Mouse (Mus musculus) stomach, embryonic 16.5 days (tissue): Measurements from ENCODE around the gene Grik2. TPM values are rescaled to one million over a fixed set of nuclear protein-coding genes. Genes with fewer than 3 reads are reported as not detected.

Experiments
- ATAC-seq: fragments of 200-750 bp; cut with Nextera tagmentation; 2 replicates; pipeline ENCODE4 v1.8.0; 2017; ENCODE audit warnings: moderate number of reproducible peaks, moderate TSS enrichment; ENCODE audit not compliant: insufficient read depth, low FRiP score
- H3K27ac ChIP-seq: fragments of 300-500 bp; sonication (generic); 2 replicates; pipeline ENCODE4 v1.5.1; 2014; ENCODE audit warnings: low read length
- H3K27me3 ChIP-seq: fragments of 300-500 bp; sonication (generic); 2 replicates; pipeline ENCODE4 v1.6.1; 2014; ENCODE audit warnings: low read length, control low read depth, mixed read lengths; ENCODE audit not compliant: control insufficient read depth, insufficient read depth
- H3K36me3 ChIP-seq: fragments of 300-500 bp; sonication (generic); 2 replicates; pipeline ENCODE4 v1.6.1; 2014; ENCODE audit warnings: low read length; ENCODE audit not compliant: control insufficient read depth, insufficient read depth
- H3K4me1 ChIP-seq: fragments of 300-500 bp; sonication (generic); 2 replicates; pipeline ENCODE4 v1.6.1; 2014; ENCODE audit warnings: low read length, control low read depth, mixed read lengths; ENCODE audit not compliant: control insufficient read depth, insufficient read depth
- H3K4me2 ChIP-seq: fragments of 300-500 bp; sonication (generic); 2 replicates; pipeline ENCODE4 v1.6.1; 2014; ENCODE audit warnings: low read depth, low read length, mixed read lengths
- H3K4me3 ChIP-seq: fragments of 300-500 bp; sonication (generic); replicated peaks from 2 replicates; pipeline ENCODE4 v1.5.1; 2014; ENCODE audit warnings: mild to moderate bottlenecking, low read length
- H3K9ac ChIP-seq: fragments of 300-500 bp; sonication (generic); 2 replicates; pipeline ENCODE4 v1.6.1; 2014; ENCODE audit warnings: low read length
- H3K9me3 ChIP-seq: fragments of 300-500 bp; sonication (generic); replicated peaks from 2 replicates; pipeline ENCODE4 v1.6.1; 2016; ENCODE audit warnings: low read length, control low read depth; ENCODE audit not compliant: control insufficient read depth
- WGBS: fragments of 180-500 bp; shearing (Covaris S2); extraction: QIAGEN DNeasy Blood & Tissue Kit; methylation state at CpG from one replicate; pipeline ENCODE4 v1.1.7; 2014; 5-methylcytosine and 5-hydroxymethylcytosine counted together
- polyA plus RNA-seq: library from polyadenylated mRNA; unstranded; fragments of >200 nt; fragmentation: Nextera tagmentation; extraction: Ambion mirVana; gene quantifications from 2 replicates; pipeline ENCODE4 v1.2.1, GENCODE M21; 2015

Gene Grik2
- polyA plus RNA-seq, 1 experiment from 2014 or later = 6.5 TPM

GRCm38 (mm10) chr10:49573514-49573913 is 215.1 kb downstream of the Grik2 start:
- H3K9ac ChIP-seq = no peak overlapping the region
- H3K4me3 ChIP-seq = no peak overlapping the region
- H3K27ac ChIP-seq = no peak overlapping the region
- no peaks in the 10 kb centered on the region for H3K36me3 ChIP-seq
- no peak for ATAC-seq
- no peak overlapping the region for H3K4me2 ChIP-seq
- no peaks in the 10 kb centered on the region for H3K27me3 ChIP-seq
- no peaks in the 10 kb centered on the region for H3K9me3 ChIP-seq
- H3K4me1 ChIP-seq = no peaks in the 10 kb centered on the region
- 82% methylated on average over 7 of the region's 7 CpGs for WGBS

GRCm38 (mm10) chr10:49559872-49560407 is 228.6 kb downstream of the Grik2 start:
- Histone ChIP-seq H3K4me2 (no peak overlapping the region), H3K4me3 (no peak overlapping the region), H3K9ac (no peak overlapping the region), H3K4me1 (no peaks in the 10 kb centered on the region), H3K27ac (no peak overlapping the region), H3K9me3 (no peaks in the 10 kb centered on the region), H3K27me3 (no peaks in the 10 kb centered on the region), H3K36me3 (no peaks in the 10 kb centered on the region)
- no peak for ATAC-seq
- 71% methylated on average over 1 of the region's 1 CpGs for WGBS

- WGBS = 71% methylated on average over 1 of the region's 1 CpGs
- no peak overlapping the region for H3K9ac ChIP-seq
- H3K4me2 ChIP-seq = no peak overlapping the region
- H3K4me3 ChIP-seq = no peak overlapping the region
- no peaks in the 10 kb centered on the region for H3K4me1 ChIP-seq
- H3K27ac ChIP-seq = no peak overlapping the region
- ATAC-seq = no peak
- H3K36me3 ChIP-seq = no peaks in the 10 kb centered on the region
- no peaks in the 10 kb centered on the region for H3K9me3 ChIP-seq
- H3K27me3 ChIP-seq = no peaks in the 10 kb centered on the region
These were observed 246.3 kb downstream of the Grik2 start for GRCm38 (mm10) chr10:49542249-49542648.

GRCm38 (mm10) chr10:49519752-49520151 is 268.8 kb downstream of the Grik2 start:
- Histone ChIP-seq H3K4me2 (no peak overlapping the region), H3K27me3 (no peaks in the 10 kb centered on the region), H3K4me1 (no peaks in the 10 kb centered on the region), H3K36me3 (no peaks in the 10 kb centered on the region), H3K9me3 (no peaks in the 10 kb centered on the region), H3K9ac (no peak overlapping the region), H3K27ac (no peak overlapping the region), H3K4me3 (no peak overlapping the region)
- ATAC-seq = no peak
- 91% methylated on average over 1 of the region's 1 CpGs for WGBS

- Histone ChIP-seq H3K9ac (no peak overlapping the region), H3K9me3 (no peaks in the 10 kb centered on the region), H3K4me3 (no peak overlapping the region), H3K4me2 (no peak overlapping the region), H3K36me3 (no peaks in the 10 kb centered on the region), H3K27ac (no peak overlapping the region), H3K27me3 (no peaks in the 10 kb centered on the region), H3K4me1 (no peaks in the 10 kb centered on the region)
- 56% methylated on average over 1 of the region's 1 CpGs for WGBS
- no peak for ATAC-seq
These were observed 287.9 kb downstream of the Grik2 start for GRCm38 (mm10) chr10:49500628-49501027.

- no peak overlapping the region for H3K4me2 ChIP-seq
- H3K4me3 ChIP-seq = no peak overlapping the region
- H3K27ac ChIP-seq = no peak overlapping the region
- no peaks in the 10 kb centered on the region for H3K4me1 ChIP-seq
- H3K36me3 ChIP-seq = no peaks in the 10 kb centered on the region
- no peaks in the 10 kb centered on the region for H3K27me3 ChIP-seq
- no peak overlapping the region for H3K9ac ChIP-seq
- ATAC-seq = no peak
- no peaks in the 10 kb centered on the region for H3K9me3 ChIP-seq
- WGBS = 80% methylated on average over 1 of the region's 1 CpGs
These were observed 291.3 kb downstream of the Grik2 start for GRCm38 (mm10) chr10:49497302-49497701.

- Histone ChIP-seq H3K27ac (no peak overlapping the region), H3K9ac (no peak overlapping the region), H3K4me3 (no peak overlapping the region), H3K9me3 (no peaks in the 10 kb centered on the region), H3K36me3 (no peaks in the 10 kb centered on the region), H3K27me3 (no peaks in the 10 kb centered on the region), H3K4me2 (no peak overlapping the region), H3K4me1 (no peaks in the 10 kb centered on the region)
- ATAC-seq = no peak
- WGBS = 78% methylated on average over 4 of the region's 4 CpGs
These were observed 307.1 kb downstream of the Grik2 start for GRCm38 (mm10) chr10:49481439-49481838.

- Histone ChIP-seq H3K27me3 (no peaks in the 10 kb centered on the region), H3K4me2 (no peak overlapping the region), H3K4me3 (no peak overlapping the region), H3K4me1 (no peaks in the 10 kb centered on the region), H3K36me3 (no peaks in the 10 kb centered on the region), H3K9ac (no peak overlapping the region), H3K9me3 (no peaks in the 10 kb centered on the region), H3K27ac (no peak overlapping the region)
- 66% methylated on average over 5 of the region's 5 CpGs for WGBS
- no peak for ATAC-seq
These were observed 308.3 kb downstream of the Grik2 start for GRCm38 (mm10) chr10:49480085-49480749.

- H3K4me3 ChIP-seq = no peak overlapping the region
- H3K9me3 ChIP-seq = no peaks in the 10 kb centered on the region
- H3K27me3 ChIP-seq = no peaks in the 10 kb centered on the region
- no peak overlapping the region for H3K27ac ChIP-seq
- H3K4me2 ChIP-seq = no peak overlapping the region
- H3K36me3 ChIP-seq = no peaks in the 10 kb centered on the region
- ATAC-seq = no peak
- no peaks in the 10 kb centered on the region for H3K4me1 ChIP-seq
- H3K9ac ChIP-seq = no peak overlapping the region
These were observed 315.0 kb downstream of the Grik2 start for GRCm38 (mm10) chr10:49473613-49474012.
